Mouse (Mus musculus): ENCODE measurements around the gene Ccer2.

The Ccer2 gene

DNA sequence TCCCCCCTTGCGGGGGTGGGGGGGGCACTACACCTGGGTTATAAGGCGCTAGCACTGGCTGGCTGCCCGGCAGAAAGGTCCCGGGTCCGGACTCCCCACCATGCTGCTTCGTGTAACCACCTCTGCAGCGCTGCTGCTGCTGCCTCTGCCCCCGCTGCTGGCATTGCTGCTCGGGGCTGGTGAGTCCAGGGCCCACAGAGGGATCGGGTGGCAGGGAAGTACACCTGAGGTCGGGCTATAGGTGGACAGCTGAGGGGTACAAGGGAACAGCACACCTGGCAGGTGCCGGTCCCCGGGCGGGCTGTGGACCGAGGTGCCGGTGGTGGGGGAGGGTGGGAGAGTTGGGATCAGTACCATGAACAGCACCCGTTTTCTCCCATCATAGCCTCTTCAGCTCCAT is at the start of gene Ccer2:
TSS of gene Ccer2 (plus strand) at position 96 of the 400 bp plus-strand sequence.
- no peak for DNase-seq (ENCODE audit: low read depth in 1 of 2, low spot score in 2 of 2)

DNA sequence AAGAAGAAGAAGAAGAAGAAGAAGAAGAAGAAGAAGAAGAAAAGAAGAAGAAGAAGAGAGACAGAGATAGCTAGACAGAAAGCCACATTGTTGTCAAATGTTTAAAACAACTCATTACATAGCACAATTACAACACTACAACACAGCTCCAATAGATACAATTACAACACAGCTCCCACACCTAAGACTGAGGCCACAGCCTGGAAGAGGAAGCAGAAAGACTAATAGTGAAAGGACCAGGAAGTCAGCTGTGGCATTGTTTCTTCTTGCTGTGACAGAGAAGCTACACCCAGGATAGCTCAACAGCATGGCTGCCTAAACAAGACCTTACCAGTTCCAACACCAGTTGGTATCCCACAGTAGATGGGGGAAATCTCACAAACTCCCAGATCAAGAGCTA is 46.5 kb upstream of the Ccer2 start:
- no peak for DNase-seq (ENCODE audit: low read depth in 1 of 2, low spot score in 2 of 2)

DNA sequence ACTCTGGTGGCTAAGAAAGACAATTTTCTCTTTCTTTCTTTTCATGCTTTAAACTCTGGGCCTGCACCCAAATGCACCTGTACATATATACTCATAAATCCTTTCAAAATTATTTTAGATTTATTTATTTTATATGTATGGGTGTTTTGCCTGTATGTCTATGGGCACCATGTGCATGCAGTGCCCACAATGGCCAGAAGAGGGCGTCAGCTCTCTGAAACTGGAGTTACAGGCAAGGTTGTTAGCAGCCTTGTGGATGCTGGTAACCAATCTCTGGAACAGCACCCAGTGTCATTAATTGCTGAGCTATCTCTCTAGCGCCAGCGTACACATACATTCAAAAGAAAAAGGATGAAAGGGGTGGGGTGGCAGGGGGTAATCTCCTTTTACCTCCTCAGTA is 45.0 kb upstream of the Ccer2 start:
- DNase-seq (ENCODE audit: low read depth in 1 of 2, low spot score in 2 of 2), result no peak

DNA sequence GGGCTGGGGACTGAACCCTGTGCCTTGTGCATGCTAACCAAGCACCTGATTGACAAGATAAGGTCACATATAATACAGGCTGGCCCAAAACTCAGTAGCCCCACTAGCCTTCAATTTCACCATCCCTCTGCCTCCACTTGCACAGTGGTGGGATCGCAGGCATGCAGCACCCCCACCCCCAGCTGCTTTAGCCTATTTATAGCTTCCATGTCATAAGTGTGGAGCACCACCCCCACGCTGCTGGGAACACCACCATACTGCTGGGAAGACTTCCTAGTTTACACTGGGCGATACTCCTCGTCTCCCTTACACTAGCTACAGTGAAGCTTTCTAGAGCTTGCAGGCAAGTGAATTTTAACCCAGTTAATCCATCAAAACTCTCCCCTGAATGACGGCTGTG is 41.3 kb upstream of the Ccer2 start:
- DNase-seq (ENCODE audit: low read depth in 1 of 2, low spot score in 2 of 2), result no peak

DNA sequence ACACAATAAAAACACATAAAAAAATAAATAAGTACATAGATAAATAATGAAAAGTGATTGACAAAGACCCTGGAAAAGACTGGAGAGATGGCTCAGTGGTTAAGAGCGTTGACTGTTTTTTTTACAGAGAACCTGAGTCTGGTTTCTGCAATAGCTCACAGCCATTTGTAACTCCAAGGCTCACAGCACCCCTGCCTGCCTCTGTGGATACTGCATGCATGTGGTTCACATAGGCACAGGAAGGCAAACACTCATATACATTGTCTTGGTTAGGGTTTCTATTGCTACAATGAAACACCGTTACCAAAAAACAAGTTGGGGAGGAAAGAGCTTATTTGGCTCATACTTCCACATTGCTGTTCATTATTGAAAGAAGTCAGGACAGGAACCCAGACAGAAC is 40.4 kb upstream of the Ccer2 start:
- no peak for DNase-seq (ENCODE audit: low read depth in 1 of 2, low spot score in 2 of 2)

DNA sequence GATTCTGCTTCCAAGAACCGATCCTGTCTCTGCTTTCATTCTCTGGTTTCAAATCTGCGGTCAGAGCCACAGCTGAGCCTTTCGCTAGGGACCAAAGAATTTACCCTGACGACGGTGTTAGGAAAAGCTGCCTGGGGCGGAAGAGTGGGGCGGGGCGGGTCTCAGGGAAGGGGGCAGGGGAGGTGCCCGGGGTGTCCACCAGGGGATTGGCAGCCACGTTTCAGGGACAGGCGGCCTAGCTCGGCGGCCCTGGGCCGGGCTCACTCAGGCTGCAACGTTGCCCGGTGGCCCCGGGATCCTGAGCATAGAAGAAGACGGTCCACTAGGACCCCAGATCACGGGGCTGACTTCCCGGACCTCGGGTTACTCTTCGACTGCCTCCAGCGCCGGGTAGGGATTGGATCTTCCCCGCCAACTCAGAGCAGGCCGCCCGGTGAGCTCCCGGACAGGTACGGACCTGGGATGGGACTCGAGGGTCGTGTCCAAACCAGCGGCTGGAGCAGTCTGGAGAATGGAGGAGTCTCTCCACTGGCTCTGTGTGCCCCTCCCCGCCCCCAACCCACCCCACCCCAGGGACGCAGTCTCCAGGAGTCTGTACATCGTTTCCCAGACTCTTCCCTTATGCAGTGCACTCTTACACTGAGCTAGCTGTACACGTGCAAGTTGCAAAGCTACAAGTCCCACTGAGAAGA is 39.2 kb upstream of the Ccer2 start, which contains the start of gene Fbxo17:
TSS of gene Fbxo17 (plus strand) at position 215 of the 692 bp plus-strand sequence.
- DNase-seq (ENCODE audit: low read depth in 1 of 2, low spot score in 2 of 2), result no peak

DNA sequence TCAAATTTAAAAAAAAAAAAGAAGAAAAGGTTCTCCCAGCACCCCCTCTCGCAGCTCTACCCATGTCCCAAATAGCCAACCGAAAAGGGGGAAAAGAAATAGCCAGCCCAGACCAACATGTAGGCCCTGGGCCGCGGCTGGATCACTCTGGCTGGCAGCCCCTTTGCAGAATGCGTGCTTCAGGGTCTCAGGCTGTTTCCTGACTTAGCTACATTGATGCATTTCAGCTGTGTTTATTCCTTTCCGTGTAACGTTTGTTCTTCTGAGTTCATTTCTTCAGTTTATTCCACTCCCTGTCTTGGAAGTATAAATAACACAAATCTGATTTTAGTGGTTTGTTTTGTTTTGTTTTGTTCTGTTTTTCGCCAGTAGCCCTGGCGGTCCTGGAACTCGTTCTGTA is 38.2 kb upstream of the Ccer2 start:
- DNase-seq (ENCODE audit: low read depth in 1 of 2, low spot score in 2 of 2), result no peak

DNA sequence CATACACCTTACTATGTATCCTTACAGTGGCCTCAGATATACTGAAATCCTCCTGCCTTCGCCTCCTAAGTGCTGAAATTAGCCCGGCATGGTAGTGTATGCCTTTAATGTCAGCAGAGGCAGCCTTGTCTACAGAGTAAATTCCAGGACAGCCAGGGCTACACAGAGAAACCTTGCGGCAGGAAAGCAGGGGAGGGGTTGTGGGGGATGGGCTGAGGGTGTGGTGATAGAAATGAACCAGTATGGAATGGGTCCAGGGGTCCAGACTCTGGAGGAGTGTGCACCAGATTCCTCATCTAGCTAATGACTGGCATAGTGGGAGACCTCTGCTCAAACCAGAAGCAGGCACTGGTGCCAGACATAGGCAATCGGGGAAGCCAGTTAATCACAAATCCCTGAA is 36.8 kb upstream of the Ccer2 start:
- no peak for DNase-seq (ENCODE audit: low read depth in 1 of 2, low spot score in 2 of 2)

DNA sequence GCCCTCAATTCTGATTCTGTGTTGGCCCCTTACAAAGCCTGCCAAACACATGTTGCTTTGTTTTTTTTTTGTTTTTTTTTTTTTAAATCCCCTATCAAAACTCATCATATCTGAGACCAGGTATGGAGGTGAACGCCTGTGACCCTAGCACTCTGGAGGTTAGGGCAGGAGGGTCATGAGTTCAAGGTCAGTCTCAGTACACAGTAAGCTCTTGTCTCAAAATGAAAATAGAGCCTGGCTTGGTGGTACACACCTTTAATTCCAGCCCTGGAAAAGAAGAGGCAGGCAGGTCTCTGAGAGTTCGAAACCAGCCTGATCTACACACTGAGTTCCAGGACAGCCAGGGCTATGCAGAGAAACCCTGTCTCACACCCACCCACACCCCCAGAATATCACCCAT is 36.3 kb upstream of the Ccer2 start:
- DNase-seq (ENCODE audit: low read depth in 1 of 2, low spot score in 2 of 2), result no peak

DNA sequence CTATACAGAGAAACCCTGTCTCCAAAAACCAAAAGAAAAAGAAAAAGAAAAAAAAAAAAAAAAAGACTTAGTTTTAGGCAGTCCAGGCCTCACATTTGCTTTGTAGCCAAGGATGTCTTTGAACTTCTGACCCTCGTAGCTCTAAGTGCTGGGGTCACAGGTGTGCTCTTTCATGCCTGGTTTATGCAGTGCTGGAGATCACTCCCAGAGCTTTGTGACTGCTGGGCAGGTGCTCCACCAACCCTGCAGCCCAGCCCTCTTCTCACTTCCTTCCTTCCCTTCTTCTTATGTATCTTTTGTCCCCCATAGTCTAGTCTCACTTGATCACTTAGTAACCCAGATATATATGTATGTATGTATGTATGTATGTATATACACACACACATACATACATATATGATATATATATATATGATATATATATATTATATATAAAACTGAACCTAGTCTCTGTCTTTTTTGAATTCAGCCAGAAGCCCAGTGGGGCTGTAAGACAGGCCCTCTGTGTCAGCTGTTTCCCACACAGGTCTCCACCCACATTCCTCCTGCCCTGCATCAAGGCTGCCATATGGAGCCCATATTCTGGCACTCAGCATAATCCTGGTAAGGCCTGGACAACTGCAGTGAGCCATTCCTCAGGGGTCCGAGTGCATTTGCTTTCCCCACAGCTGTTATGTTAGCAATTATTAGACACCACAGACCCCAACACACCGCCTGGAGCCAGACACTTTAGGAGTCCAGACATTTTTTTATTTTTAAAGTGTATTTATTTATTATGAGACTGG is 35.0 kb upstream of the Ccer2 start:
- no peak for DNase-seq (ENCODE audit: low read depth in 1 of 2, low spot score in 2 of 2)

DNA sequence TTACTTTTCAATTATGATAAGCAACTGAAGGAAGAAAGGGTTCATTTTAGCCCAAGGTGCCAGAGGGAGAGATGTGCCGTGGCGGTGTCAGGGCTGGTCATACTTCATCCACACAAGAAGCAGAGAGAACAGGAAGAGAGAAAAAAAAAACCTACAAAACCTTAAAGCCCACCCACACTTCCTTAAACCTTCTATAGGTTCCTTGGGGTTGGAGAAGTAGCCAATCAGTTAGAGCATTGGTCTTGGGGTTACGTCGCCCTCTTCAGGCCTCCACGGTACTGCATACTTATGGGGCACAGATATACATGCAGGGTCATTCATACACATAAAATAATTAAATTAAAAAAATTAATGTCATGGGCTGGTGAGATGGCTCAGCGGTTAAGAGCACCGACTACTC is 33.9 kb upstream of the Ccer2 start:
- DNase-seq (ENCODE audit: low read depth in 1 of 2, low spot score in 2 of 2), result no peak

DNA sequence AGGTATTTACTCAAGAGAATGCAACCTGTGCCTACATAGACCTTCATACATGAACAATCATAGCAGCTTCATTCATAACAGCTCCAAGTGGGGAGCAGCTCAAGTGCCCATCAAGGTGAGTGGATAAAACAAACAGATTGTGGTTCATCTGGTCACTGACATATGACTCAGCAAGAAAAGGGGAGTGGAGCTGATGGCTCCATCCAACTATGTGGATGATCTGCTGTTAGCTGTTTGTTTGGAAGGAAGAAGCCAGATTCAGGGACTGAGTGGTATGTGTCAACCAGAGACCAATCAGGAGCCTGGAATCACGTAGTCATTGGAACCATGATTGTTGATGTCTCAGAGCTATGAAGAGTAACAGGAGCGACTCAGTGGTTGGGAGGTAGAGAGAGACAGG is 31.4 kb upstream of the Ccer2 start:
- DNase-seq (ENCODE audit: low read depth in 1 of 2, low spot score in 2 of 2), result no peak

DNA sequence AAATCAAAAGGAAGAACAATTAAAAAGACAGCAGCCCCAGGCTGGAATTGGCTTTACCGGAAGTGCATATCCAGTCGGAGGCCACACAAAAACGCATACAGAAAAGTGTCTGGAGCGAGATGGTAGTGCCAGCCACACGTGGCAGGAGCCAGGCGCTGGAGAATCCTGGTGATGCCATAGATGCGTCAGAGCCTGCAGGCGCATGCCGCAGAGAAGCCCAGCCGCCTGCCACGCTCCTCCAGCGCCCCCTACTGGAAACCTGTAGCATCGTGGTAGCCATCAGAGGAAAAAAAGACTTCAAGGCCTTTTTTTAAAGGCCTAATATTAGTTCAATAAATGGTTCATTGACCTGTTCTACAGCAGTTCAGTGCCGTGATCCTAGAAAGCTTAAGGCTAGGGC is 29.4 kb upstream of the Ccer2 start:
- DNase-seq (ENCODE audit: low read depth in 1 of 2, low spot score in 2 of 2), result peak; percentile 17 to 39

DNA sequence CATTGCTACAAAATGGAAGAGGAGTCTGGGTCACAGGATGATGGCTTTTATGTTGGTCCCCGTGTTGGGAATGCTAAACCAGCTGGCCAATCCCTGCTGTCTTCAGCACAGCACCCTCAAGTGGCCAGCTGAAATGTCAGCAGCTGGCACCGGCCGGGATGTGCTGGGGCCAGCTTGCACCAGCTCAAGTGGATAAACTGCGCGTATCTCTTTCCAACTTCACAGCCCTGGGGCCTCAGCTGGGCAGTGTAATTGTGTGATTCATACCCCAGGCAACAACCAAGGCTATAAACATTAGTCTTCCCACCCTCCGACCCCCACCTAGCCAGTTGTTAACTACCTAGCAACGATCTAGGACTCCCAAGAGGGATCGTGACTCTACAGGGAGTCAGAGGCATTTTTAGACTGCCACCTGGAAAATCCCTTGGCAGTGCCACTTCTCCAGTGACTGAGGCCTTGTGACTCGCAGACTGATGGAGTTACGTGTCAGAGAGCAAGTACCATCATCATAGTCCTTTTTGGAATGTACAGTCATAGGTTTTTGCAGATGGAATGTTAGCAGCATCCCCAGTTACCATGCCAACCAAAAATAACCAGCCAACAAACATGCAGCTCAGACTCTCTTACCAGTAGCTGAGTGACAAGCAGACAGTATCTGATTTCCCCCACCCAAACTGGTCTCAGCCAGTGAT is 28.2 kb upstream of the Ccer2 start:
- DNase-seq (ENCODE audit: low read depth in 1 of 2, low spot score in 2 of 2), result no peak

DNA sequence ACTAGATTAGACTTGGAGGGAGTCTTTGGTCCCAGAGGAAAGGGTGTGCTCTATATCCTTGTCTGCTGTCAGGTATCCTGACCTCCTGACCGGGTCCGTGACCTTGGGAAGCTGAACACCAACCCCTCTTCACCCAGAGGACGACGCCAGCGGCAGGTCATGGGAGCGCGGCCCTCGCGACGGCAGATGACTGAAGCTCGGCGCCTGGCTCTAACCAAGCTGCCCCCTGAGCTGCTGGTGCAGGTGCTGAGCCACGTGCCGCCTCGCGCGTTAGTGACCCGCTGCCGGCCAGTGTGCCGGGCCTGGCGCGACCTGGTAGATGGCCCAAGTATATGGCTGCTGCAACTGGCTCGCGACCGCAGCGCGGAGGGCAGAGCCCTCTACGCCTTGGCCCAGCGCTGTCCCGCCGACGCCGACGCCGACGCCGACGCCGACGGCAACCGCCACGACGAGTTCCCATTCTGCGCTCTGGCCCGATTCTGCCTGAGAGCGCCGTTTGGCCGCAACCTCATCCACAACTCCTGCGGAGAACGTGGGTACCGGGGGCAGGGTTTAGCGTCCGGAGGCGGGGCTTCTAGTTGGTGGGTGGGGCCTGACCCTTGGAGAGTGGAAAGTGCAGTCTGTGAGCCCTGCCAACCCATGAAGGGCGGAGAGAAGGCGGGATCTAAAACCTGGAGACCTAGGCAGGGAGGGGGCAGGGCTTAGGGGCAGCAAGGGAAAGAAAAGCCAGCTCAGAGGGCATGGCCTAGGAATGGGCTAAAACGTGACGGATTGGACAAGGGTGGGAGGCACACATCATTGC is 23.4 kb upstream of the Ccer2 start:
- DNase-seq (ENCODE audit: low read depth in 1 of 2, low spot score in 2 of 2), result peak in 1 of 2 experiments; percentile 50

DNA sequence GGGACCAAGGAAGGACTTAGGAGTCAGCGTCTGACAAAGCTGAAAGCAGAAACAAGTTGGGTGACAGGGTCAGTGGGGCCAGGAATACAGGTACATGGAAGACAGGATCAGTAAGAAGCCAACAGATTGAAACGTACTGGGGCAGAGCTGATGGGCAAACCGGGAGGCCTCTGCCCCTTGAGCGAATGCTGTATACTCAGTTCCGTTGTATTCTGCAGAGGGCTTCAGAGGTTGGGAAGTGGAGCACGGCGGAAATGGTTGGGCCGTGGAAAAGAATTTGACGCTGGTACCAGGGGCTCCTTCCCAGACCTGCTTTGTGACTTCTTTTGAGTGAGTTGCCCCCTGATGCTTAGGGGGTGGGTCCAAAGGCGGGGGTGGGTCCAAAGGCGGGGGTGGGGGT is 22.8 kb upstream of the Ccer2 start:
- DNase-seq (ENCODE audit: low read depth in 1 of 2, low spot score in 2 of 2), result no peak

DNA sequence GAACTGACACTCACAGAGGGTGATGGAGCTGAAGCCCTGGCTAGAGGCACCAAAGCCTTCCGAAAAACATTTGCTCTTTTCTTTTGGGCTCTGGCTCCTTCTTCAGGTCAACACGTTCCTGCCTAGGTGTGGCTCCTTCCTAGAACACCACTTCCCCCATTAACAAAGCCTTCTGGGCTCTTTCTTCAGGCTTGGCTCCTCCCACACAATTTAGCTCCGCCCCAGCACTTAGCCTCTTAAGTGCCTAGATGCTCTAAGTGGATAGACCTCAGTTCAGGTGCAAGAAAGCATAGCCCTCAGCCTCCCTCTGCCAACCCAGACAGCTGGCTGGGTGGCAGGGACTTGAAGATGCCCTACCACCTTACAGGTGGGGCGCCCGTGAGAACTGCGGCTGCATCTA is 20.3 kb upstream of the Ccer2 start:
- no peak for DNase-seq (ENCODE audit: low read depth in 1 of 2, low spot score in 2 of 2)

DNA sequence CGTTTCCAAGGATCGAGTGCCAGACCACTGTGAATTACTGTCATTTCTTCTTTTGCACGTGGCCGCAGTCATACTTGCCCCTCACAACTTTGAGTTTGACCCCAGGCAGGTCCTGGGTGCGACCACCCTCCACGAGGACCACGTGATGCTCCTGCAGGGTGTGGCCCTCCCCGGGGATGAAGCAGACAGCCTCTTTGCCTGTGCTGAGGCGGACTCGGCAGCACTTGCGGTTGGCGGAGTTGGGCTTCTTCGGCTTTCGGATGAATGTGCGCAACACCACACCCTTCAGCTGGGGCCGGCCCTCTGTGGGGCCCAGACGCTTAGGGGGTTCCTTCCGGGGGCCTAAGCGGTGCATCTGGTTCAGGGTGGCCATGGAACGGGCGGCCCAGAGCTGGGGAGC is 16.1 kb upstream of the Ccer2 start:
- no peak for DNase-seq (ENCODE audit: low read depth in 1 of 2, low spot score in 2 of 2)

DNA sequence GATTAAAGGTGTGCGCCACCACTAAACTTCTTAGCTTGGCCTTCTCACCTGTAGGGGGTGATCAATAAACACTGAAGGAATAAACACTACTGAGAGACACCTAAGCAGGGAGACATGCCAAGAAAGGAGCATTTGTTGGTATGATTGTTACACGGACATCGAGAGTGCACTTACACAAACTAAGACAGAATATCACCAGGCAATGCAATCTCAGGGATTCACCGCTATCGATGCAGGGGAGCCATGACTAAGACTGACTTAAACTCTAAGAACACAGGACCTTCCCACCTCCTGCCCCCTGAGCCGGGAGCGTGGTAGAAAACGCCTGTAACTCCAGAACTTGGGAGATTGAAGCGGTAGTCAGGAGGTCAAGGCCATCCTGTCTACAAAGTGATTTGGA is 15.0 kb upstream of the Ccer2 start:
- DNase-seq (ENCODE audit: low read depth in 1 of 2, low spot score in 2 of 2), result no peak

DNA sequence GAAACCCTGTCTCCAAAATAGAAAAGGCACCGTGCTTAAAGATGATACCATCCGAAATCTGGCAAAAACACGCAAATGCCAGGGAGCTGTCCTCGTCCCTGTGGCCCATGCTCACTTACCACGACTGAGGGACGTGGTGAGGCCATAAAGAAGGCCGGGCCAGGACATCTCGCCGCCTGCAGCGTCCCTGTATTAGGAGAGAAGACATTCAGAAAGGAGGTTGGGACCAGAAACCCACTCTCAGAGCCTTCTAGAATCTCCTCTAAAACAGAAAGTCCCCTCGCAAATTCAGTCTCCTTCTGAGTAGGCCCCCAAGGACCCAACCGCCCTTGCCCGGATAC is 14.6 kb upstream of the Ccer2 start:
- no peak for DNase-seq (ENCODE audit: low read depth in 1 of 2, low spot score in 2 of 2)

DNA sequence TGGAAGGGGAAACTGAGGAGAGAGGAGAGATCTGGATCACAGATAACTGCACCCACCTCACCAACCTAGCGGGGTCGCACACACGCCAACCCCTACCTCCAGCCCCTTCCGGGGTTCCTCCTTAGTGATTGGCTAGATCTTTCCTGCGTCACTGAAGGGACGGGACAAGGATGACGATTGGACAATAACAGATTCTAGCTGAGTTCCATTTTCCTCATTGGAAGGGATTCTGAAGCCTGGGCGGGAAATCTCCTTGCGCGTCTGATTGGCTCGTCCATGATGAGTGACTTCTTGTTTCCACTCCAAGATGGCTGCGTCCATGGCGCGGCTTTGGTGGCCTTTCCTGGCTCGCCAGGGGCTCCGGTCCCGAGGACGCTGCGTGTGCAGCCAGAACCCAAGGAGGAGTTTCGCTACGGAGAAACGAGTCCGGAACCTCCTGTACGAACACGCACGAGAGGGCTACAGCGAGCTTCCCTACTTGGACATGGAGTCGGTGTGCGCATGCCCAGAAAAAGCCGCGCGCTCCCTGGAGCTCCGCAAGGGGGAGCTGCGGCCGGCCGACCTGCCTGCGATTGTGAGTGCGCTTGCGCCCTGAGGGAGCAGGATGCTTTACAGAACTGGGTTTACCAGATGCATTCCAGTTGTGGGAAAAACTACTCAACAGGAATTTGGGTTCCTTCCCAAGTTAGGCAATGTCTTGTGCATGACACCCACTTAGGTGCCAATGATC is 14.1 kb upstream of the Ccer2 start, which contains the start of the genes Mrps12 and Sars2:
TSS of gene Mrps12 (minus strand) at position 112 of the 730 bp plus-strand sequence.
TSS of gene Sars2 (plus strand) at position 284 of the 730 bp plus-strand sequence.
- DNase-seq (ENCODE audit: low read depth in 1 of 2, low spot score in 2 of 2), result peak; percentile 86 to 92
